ENCODE assay signal across 8 mouse cellular contexts in genomic region chr16:81175302-81175943, GRCm38 (mm10). TPM values are rescaled to one million over a fixed set of nuclear protein-coding genes. Genes with fewer than 3 reads are reported as not detected.
DNase-seq lines count a peak whose midpoint lies in the region; ATAC-seq and TF ChIP-seq lines count a peak whose summit lies in the region.

No protein-coding gene starts in this region.

- no peak overlapping the region for H3K9ac ChIP-seq in forebrain, embryonic 13.5 days
- no peak overlapping the region for H3K9ac ChIP-seq in kidney, postnatal 0 days (ENCODE audit: low read depth, low read length)

- no peaks in the 10 kb centered on the region for H3K36me3 ChIP-seq in forebrain, embryonic 13.5 days (ENCODE audit: poor library complexity, severe bottlenecking)
- H3K36me3 ChIP-seq in kidney, postnatal 0 days (ENCODE audit: insufficient read depth, low read length) = no peaks in the 10 kb centered on the region

- peak; percentile 92 for ATAC-seq in forebrain, embryonic 13.5 days
- ATAC-seq in kidney, postnatal 0 days (replicated peaks; ENCODE audit: low FRiP score, low read depth) = peak; percentile 87

- H3K9me3 ChIP-seq in forebrain, embryonic 13.5 days (replicated peaks) = no peaks in the 10 kb centered on the region
- H3K9me3 ChIP-seq in kidney, postnatal 0 days (replicated peaks; ENCODE audit: low read length) = no peaks in the 10 kb centered on the region

- no peaks in the 10 kb centered on the region for H3K27me3 ChIP-seq in forebrain, embryonic 13.5 days
- no peaks in the 10 kb centered on the region for H3K27me3 ChIP-seq in kidney, postnatal 0 days (ENCODE audit: insufficient read depth, low read length)

- DNase-seq in heart, postnatal 10 days = peak; percentile 23 to 46
- no peak for DNase-seq in heart, adult 11 months
- peak; percentile 31 for DNase-seq in R1 (ENCODE audit: low read depth, low spot score)
- peak; percentile 78 for DNase-seq in kidney, postnatal 0 days (ENCODE audit: low spot score)
- peak; percentile 43 for DNase-seq in lung, postnatal 10 days
- peak; percentile 68 for DNase-seq in right cerebral cortex, postnatal 4 days
- no peak for DNase-seq in thymus, postnatal 25 days

- WGBS in forebrain, embryonic 13.5 days = 53% methylated on average over 8 of the region's 8 CpGs
- WGBS in kidney, postnatal 0 days = 41% methylated on average over 8 of the region's 8 CpGs

- H3K4me1 ChIP-seq in forebrain, embryonic 13.5 days = no peaks in the 10 kb centered on the region
- no peaks in the 10 kb centered on the region for H3K4me1 ChIP-seq in kidney, postnatal 0 days (replicated peaks; ENCODE audit: insufficient read depth, low read length)

- peak; percentile 74 for TF ChIP-seq CTCF in kidney, postnatal 0 days (IDR thresholded peaks at IDR 0.05; ENCODE audit: low read depth)

- intact Hi-C loops in heart, postnatal 10 days (cut with DNase I) = loop anchor here (2.0 kb wide), 1 partner anchor 637 kb away; no protein-coding TSS in a partner anchor

- H3K27ac ChIP-seq in forebrain, embryonic 13.5 days = no peak overlapping the region
- no peak overlapping the region for H3K27ac ChIP-seq in kidney, postnatal 0 days

- no peak overlapping the region for H3K4me2 ChIP-seq in forebrain, embryonic 13.5 days
- H3K4me2 ChIP-seq in kidney, postnatal 0 days (ENCODE audit: low read length) = no peak overlapping the region

- no peak overlapping the region for H3K4me3 ChIP-seq in forebrain, embryonic 13.5 days
- no peak overlapping the region for H3K4me3 ChIP-seq in kidney, postnatal 0 days (replicated peaks; ENCODE audit: low read depth, low read length)

RNA-seq across cellular contexts. Expression of gene Ncam2, which starts 25.1 kb away (rescaled TPM):
- under 1 TPM; 0.12 to 0.22 TPM for total RNA-seq in heart, postnatal 10 days (2021)
- 5.7 and 7.5 TPM in 2 replicates for polyA plus RNA-seq in forebrain, embryonic 13.5 days (2015; fragmentation: Nextera tagmentation; extraction: Ambion mirVana)
- 0.18 and 0.26 TPM in 2 replicates for polyA plus RNA-seq in kidney, postnatal 0 days (2015; fragmentation: Nextera tagmentation; extraction: Ambion mirVana)

Comparison
In these comparisons a context has a peak if more than half of its experiments do, and no peak if none do; other contexts are left out.
1. DNase-seq: peak in heart, postnatal 10 days (2 of 2), R1 (single experiment), kidney, postnatal 0 days (single experiment), lung, postnatal 10 days (single experiment) and right cerebral cortex, postnatal 4 days (single experiment); none in heart, adult 11 months (single experiment) and thymus, postnatal 25 days (single experiment).